Mouse (Mus musculus): ENCODE data around the gene Tifa.
A peak's percentile ranks its signal among the peaks of the same experiment; 100 is the strongest.
"Not testable (repeated sequence)": the region's sequence is repeated elsewhere in the genome, so short reads cannot be mapped to it uniquely, and the experiment has no call there.

Tifa gene

DNA sequence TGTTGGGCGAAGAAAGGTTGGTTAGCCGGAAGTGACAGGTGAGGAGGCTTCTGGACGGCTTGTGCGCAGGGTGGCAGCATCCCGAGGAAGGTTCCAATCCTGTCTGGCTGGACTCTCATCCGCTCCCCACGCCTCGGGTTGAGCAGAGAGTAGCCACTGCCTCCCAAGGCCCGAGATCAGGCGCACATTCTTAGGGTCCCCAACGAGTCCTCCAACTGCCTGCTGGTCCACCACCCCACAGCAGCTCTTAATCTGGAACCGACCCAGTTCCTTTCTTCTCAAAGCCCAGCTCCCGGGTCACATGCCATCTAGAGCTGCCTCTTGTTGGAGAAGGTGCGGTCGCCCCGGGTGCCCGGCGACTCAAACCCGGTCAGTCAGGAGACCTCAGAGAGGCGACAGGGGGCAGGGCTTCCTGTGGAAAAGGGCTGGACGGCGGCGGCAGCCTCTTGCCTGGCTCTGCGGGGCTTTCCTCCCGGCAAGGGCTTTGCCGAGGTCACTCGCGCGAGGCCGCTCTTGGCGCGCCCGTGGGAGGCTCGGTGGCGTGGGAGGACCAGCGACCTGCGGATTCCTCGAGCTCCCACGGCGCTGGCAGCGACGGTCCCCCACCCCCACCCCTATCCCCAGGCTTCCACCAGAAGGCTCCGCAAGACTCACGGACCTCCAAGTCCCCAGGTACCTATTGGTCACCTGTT is at the start of gene Tifa:
Gene Tifa (plus strand): TSS at position 306 of the 692 bp plus-strand sequence.
- DNase-seq = peak; percentile 75

DNA sequence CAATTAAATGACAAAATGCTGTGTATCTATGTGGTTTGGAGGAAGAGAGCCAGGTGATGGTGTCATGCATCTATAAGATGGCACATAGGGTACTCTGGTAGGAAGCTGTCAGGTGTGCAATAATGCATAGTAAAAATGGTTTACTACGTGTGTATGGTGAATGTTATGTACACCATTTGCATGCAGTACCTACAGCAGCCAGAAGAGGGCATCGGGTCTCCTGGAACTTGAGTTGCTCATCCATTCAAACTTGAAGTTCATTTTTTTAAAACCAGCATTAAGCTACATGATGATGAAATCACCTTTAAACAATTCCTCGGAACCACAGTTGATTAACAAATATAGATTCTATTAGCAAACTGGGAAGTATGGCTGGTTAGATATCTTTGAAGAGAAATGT is 48.1 kb upstream of the Tifa start:
- DNase-seq = no peak

DNA sequence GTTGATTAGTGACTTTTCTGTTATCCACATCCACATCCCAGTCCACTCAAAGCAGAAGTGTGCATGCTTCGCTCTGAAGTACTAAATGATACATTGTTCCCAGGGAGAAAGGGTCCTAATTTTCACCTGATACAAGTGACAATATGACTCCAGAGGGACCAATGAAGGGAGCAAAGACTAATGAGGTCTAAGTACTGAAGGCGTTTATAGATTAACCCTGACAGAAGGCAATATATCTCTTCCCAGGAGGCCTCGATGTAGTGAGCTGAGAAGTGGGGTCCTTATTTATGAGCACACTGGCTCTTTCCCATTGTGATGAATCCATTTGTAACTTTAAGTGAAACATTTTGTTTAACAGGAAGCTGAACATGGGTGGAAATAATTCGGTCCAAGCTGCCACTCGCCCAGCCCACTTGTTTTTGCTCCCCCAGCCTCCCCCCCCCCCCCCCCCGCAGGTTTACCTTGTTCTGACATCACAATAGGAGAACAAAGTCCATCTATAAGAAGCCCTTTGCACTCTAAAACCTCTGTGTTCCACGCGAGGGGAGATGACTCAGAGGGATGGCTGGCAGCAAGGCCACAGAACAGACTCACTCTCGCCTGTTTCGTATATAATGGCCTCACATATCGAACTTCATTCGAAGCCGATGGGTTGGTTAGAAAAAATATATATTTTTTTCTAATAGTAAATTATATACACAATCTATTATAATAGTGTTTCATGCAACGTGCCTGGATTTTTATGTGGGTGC is 45.8 kb upstream of the Tifa start:
- no peak for DNase-seq

DNA sequence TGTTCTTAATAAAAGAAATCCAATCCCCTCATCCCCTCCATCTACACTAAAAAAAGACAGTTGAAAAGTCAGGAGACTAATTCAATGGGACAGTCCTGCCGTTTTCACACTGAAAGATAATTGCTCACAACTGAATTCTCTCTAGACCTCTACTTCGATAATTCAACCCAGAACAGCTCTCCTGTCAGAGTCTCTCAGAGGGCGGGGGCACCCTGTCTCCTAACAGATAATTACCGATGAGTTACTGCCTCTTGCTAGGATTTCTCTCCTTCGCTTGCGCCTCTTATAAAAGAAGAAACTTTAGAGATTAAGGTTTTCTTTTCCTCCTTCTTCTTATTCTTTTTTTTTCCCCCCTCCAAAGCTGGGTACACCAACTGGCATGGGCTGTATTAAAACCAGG is 44.1 kb upstream of the Tifa start:
- DNase-seq = no peak

DNA sequence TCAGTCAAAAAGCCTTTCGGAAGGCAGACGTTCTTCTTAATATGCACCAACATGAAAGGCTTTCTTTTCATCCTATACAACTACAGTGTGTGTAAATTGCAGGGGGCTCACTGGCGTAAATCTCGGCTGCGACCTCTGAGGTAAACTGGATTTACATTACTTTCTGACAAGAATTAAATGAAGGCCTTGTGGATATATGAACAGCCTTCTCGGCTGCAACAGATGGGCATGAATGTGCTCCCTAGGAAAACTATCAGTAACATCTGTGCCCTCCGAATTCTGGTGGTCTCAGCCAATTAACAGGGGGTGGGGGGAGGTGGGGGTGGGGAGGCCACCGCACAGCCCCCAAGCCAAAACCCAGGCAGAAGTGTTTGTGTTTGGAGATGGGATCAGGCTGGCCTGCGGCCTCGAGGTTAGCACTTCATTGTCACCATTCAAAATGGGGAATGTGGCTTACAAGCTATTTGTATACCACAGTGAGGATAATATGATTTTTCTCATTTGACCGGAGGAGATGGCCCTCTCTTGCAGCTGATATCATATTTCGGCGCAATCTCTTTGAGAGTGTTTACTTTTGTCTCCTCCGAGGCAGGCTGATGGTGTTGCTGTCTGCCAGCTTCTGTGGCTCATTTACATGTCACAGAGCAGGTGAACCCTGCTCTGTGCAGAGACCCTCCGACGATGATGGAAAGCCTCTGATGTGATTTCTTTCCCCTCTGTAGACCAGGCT is 43.5 kb upstream of the Tifa start:
- no peak for DNase-seq

- DNase-seq = no peak
Measured at GRCm38 (mm10) chr3:127748644-127749043, 41.0 kb upstream of the Tifa start.

- no peak for DNase-seq
Measured at GRCm38 (mm10) chr3:127749266-127749665, 40.3 kb upstream of the Tifa start.

DNA sequence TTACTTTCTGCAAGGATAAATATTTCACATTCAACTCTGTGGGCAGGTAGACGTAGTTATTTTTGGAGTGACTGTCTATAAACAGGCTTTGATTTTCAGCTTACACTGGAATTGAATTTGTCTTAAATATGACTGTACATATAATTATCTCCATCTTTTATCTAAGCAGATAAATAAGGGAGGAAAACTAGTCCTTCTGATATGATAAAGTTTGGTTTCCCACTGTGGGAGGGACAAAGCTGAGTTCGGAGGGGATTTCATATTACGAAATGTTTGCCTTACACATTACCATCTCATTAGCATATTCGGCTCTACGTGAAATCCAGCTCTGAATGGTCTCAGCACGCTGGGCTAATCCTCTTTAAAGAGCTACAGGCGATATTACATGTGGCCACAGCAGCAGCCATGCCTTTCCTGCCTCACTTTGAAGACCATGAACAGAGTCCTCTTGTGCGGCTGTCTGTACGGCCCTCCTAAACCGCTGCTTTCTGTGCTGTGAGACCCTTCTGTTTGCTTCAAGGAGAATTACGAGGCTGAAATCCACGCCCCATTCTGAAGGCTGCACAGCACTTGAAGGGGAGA is 39.5 kb upstream of the Tifa start:
- DNase-seq = no peak

- no peak for DNase-seq
Measured at GRCm38 (mm10) chr3:127756458-127756857, 33.1 kb upstream of the Tifa start.

GRCm38 (mm10) chr3:127757886-127758301 is 31.7 kb upstream of the Tifa start:
- DNase-seq = no peak

DNA sequence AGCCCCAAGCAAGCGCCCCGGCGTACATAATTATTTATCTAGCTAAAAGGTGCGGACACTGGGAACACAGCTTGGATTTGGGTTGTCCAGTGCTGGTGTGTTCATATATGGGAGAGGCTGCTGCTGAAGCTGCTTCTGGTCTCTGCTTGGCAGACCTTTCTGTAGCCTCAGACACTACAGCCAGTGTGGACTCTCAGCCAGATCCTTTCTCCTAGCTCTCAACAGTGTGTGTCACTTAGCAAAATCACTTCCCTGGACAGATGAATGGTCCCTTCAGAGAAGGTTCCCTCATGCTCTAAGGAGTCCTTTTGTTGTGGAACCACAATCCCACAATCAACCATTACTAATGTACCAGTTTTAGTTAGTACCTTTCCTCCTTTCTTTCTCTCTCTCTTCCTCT is 30.8 kb upstream of the Tifa start:
- no peak for DNase-seq

DNA sequence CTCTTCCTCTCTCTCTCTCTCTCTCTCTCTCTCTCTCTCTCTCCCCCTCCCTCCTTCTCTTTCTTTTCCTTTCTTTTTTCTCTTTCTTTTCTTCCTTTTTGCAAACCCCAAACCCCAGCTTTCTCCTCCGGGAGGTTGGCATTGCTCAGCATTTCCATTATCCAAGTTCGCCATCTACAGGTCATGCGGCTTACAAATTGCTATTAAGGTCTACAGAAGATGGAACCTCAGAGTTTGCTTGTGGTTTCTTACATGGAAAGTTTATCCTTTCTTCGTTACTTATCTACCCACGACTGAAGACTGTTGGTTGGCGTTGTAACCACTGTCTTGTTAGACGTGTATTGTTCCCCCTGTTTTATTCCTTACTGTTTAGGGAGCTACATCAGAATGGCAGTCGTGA is 30.4 kb upstream of the Tifa start:
- DNase-seq = peak; percentile 27

GRCm38 (mm10) chr3:127762403-127762802 is 27.2 kb upstream of the Tifa start:
- DNase-seq = no peak

- peak; percentile 69 for DNase-seq
Measured at GRCm38 (mm10) chr3:127763076-127763612, 26.5 kb upstream of the Tifa start.

DNA sequence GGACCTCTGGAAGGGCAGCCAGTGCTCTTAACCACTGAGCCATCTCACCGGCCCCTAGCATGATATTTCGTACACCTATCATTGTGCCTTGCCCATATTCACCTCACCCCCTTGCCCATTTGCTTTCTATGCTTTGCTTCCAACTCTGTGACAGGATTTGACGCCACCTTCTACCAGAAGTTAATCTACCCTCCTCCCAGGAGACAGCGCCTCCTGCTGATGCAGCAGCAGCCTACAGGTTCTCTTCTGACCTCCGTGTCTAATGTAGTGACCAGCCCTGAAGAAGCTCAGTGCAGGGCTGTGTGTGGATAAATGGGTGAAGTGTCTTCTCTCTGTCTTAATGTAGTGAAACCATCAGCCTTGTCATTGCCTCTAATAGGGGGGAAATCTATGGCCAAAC is 25.1 kb upstream of the Tifa start:
- no peak for DNase-seq

- no peak for DNase-seq
Measured at GRCm38 (mm10) chr3:127765971-127766370, 23.6 kb upstream of the Tifa start.

- no peak for DNase-seq
Measured at GRCm38 (mm10) chr3:127769146-127769545, 20.5 kb upstream of the Tifa start.

- DNase-seq = peak; percentile 71
Measured at GRCm38 (mm10) chr3:127780021-127780644, 9.5 kb upstream of the Tifa start, which contains the start of gene Alpk1. Gene Alpk1 (minus strand): TSS chr3:127780527.

GRCm38 (mm10) chr3:127780921-127781320 is 8.7 kb upstream of the Tifa start:
- no peak for DNase-seq

- DNase-seq = no peak
Measured at GRCm38 (mm10) chr3:127782921-127783320, 6.7 kb upstream of the Tifa start.

- DNase-seq = not testable (repeated sequence)
Measured at GRCm38 (mm10) chr3:127783680-127784079, 5.9 kb upstream of the Tifa start.

DNA sequence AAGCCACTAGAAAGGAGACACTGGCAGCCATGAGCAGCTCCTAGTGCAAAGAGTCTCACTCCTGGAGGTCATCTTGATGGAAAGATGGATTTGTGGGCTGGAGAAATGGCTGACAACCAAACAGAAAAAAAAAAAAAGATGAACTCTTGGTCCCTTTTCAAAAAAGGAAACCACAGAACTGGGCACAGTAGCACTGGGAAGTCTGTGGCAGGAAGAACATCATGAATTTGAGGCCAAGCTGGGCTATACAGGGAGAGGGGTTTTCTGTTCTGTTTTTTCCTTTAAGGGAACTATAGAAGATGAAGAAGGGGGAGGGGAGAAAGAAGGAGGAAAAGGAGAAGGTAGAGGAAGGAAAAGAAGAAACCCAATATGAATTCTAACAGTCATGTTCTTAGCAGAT is 2.6 kb upstream of the Tifa start:
- no peak for DNase-seq

DNA sequence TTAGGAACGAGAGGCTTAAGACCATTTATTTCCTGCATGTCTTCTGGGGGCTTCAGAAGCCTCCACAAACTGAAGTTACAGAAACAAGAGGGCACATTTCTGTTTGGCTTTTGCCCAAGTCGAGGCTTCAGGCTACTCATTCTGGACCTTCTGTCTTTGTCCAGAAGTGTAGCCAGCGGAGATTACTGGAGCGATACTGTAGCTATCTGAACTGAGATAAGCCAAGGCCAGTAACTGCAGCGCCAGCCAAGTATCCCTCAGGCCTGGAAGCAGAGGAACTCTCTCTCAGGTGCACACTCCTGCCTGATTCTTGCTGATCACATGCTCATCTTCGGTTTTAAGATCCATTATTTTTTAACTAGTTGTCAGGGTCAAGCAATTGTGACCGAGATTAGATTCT is 1.6 kb upstream of the Tifa start:
- no peak for DNase-seq

All from kidney, adult 18-20 months (tissue).